Mouse (Mus musculus): Measurements from ENCODE around the gene Nckap5l.

GRCm38 (mm10) chr15:99405150-99405549, 52.4 kb downstream of the Nckap5l start:
- TF ChIP-seq CTCF (IDR thresholded peaks at IDR 0.05; ENCODE audit: borderline replicate concordance, control insufficient read depth, extremely low read depth, insufficient read depth, low read length, poor library complexity) (no peak), POLR2A (IDR thresholded peaks at IDR 0.05; ENCODE audit: control insufficient read depth, extremely low read depth, insufficient read depth, low read length, poor library complexity) (no peak)

Data from thymus, adult 2 months (tissue).